Mouse (Mus musculus): ENCODE results near the gene Acot7. TPM values are rescaled to one million over a fixed set of nuclear protein-coding genes. Genes with fewer than 3 reads are reported as not detected.

The Acot7 gene
- polyA plus RNA-seq (2015; fragmentation: Nextera tagmentation; extraction: Ambion mirVana) = 65.5 and 77.0 TPM in 2 replicates

DNA sequence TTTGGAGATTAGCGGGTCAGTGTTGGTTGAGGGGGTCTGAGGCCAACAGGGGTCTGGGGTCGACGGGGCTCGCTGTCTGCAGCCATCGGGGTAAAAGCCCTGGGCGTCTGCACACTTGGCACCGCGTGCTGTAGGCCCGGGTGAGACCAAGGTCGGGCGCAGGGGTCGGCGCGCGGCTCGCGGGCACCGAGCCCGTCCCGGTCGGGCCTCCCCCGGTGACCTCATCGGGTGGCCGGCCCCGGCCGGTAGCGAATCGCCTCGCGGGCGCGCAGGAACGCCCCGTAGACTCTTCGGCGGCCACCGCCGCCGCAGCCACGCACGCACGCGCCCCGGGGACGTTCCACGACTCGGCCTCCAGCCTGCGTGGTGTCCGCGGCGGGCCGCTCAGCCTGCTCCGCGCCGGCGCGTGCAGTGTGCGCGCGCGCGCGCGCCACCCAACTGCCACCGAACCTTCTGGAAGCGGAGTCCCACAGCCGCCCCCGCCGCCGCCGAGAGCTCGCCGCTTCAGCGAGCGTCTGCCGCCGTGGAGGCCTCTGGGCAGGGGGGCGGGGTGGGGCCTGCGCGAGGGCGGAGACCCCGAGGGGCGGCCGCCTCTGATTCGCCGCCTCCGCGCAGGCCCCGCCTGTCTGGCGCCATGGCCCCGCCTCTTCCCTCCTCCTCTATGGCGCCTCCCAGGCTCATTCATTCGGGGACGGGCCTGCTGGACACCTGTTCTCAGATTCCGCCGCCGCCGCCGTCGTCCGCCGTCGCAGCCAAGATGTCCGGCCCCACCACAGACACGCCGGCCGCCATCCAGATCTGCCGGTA, at the start of gene Acot7:
TSS of gene Acot7 (plus strand) at position 598 of the 807 bp plus-strand sequence.
- Histone ChIP-seq H3K4me3 (replicated peaks) (peak within 1 kb of the TSS; percentile 69), H3K9me3 (replicated peaks) (no peaks in the 10 kb centered on the region), H3K27ac (replicated peaks) (peak within 1 kb of the TSS; percentile 82), H3K27me3 (peaks cover 18% of the 10 kb centered on the region), H3K9ac (peak within 1 kb of the TSS; percentile 81), H3K4me2 (replicated peaks) (peak within 1 kb of the TSS; percentile 97), H3K36me3 (no peaks in the 10 kb centered on the region), H3K4me1 (peaks cover 19% of the 10 kb centered on the region)
- ATAC-seq (ENCODE audit: insufficient number of reproducible peaks, low FRiP score, low TSS enrichment, low read depth) = peak; percentile 96
- WGBS = under 1% methylated on average over 102 of the region's 108 CpGs

DNA sequence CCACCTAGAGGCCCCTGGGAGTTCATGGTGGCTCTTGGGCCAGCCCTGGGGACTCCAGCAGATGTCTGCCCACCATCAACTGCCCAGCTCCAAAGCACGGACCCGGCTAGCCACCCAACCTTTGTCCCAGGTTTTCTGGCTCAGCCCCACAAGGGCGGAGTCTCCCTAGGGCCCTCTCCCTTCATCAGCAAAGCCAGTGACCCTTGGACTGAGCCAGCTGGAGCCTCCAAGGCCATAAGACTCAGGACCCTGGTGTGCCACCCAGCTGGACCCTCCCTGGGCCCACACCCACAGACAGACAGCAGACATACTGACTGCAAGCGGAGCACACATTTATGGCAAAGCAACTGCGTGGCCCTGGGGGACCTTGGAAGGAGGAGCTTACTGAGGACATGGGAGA, 49.1 kb upstream of the Acot7 start:
- ATAC-seq (ENCODE audit: insufficient number of reproducible peaks, low FRiP score, low TSS enrichment, low read depth) = no peak
- Histone ChIP-seq H3K27ac (replicated peaks) (no peak overlapping the region), H3K9me3 (replicated peaks) (no peaks in the 10 kb centered on the region), H3K27me3 (peaks cover 98% of the 10 kb centered on the region), H3K4me3 (replicated peaks) (no peak overlapping the region), H3K9ac (no peak overlapping the region), H3K4me2 (replicated peaks) (no peak overlapping the region), H3K36me3 (no peaks in the 10 kb centered on the region), H3K4me1 (peaks cover 44% of the 10 kb centered on the region)
- WGBS = 63% methylated on average over 5 of the region's 5 CpGs

DNA sequence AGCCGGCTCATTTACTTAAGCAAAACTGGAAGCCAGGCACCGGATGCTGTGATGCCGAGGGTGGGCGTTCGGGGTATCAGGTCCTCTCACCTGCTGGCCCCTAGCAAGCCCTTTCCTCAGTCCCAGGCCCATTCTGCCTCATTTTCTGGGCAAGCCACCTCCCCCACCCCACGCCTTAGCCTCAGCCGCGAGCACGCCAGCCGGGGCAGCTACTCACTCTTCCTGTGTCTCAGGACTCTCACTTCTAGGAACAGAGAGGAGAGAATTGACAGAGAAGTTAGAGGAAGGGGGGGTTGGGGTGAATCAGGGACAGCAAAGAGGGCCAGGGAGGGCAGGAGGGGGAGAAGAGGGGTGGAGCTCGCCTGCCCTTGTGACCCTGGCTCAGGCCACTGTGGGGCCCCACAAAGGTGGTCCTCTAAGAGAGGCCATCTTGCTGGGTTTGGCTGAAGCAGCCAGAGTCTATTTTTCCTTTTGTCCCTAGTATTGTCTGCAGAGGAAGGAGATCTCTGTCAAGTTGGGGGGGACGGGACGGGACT, 48.5 kb upstream of the Acot7 start:
- no peak overlapping the region for H3K9ac ChIP-seq
- H3K36me3 ChIP-seq = no peaks in the 10 kb centered on the region
- peaks cover 97% of the 10 kb centered on the region for H3K27me3 ChIP-seq
- H3K9me3 ChIP-seq (replicated peaks) = no peaks in the 10 kb centered on the region
- WGBS = 26% methylated on average over 13 of the region's 13 CpGs
- no peak for ATAC-seq (ENCODE audit: insufficient number of reproducible peaks, low FRiP score, low TSS enrichment, low read depth)
- H3K4me3 ChIP-seq (replicated peaks) = no peak overlapping the region
- H3K4me2 ChIP-seq (replicated peaks) = no peak overlapping the region
- no peak overlapping the region for H3K27ac ChIP-seq (replicated peaks)
- H3K4me1 ChIP-seq = peaks cover 44% of the 10 kb centered on the region

DNA sequence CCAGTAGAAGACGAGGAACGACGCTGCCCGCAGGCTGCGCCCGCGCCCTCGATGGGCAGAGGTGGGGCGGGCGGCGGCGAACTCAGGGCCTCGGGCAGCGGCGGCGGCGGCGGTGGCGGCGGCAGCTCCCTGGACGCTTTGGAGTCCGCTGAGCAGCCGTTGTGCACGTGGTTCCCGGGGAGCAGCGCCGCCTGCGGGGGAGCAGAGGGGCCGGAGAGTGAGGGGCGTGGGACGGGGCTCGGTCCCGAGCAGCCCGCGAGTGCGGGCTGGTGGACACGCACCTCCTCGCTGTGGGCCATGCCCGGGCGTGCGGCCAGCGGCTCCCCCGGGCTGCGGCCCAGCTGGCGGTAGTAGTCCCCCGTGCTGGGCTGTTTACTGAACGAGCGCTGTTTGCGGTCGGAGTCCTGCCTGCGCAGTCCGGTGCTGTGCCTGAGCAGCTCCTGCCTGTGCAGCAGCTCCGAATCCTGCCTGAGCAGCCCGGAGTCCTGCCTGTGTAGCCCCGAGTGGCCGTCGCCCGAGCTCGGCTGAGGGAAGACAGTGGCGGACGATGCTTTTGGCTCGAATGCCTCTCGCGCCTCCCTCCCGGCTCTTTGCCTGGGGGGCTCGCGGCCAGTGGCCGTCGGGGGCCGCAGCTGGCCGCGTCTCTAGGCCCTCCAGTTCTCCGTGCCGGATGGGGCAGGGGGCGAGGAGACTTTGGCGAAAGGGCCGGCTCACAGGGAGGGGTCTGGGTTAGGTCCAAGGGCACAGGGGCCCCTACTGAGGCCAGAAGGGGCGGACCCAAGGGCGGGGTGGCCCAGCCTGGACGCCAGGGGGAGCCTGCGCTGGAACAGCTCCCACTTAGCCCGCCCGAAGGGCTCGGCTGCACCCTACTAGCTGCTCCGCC, 46.9 kb upstream of the Acot7 start:
- WGBS = under 1% methylated on average over 82 of the region's 85 CpGs
- Histone ChIP-seq H3K27me3 (peaks cover 84% of the 10 kb centered on the region), H3K36me3 (no peaks in the 10 kb centered on the region), H3K4me3 (replicated peaks) (peak overlapping the region; percentile 49), H3K9me3 (replicated peaks) (no peaks in the 10 kb centered on the region), H3K27ac (replicated peaks) (peak overlapping the region; percentile 51; the same call in 1 of the 2 replicates), H3K4me1 (peaks cover 33% of the 10 kb centered on the region), H3K4me2 (replicated peaks) (peak overlapping the region; percentile 90), H3K9ac (peak overlapping the region; percentile 4; the same call in 1 of the 2 replicates)
- ATAC-seq (ENCODE audit: insufficient number of reproducible peaks, low FRiP score, low TSS enrichment, low read depth) = peak; percentile 68

DNA sequence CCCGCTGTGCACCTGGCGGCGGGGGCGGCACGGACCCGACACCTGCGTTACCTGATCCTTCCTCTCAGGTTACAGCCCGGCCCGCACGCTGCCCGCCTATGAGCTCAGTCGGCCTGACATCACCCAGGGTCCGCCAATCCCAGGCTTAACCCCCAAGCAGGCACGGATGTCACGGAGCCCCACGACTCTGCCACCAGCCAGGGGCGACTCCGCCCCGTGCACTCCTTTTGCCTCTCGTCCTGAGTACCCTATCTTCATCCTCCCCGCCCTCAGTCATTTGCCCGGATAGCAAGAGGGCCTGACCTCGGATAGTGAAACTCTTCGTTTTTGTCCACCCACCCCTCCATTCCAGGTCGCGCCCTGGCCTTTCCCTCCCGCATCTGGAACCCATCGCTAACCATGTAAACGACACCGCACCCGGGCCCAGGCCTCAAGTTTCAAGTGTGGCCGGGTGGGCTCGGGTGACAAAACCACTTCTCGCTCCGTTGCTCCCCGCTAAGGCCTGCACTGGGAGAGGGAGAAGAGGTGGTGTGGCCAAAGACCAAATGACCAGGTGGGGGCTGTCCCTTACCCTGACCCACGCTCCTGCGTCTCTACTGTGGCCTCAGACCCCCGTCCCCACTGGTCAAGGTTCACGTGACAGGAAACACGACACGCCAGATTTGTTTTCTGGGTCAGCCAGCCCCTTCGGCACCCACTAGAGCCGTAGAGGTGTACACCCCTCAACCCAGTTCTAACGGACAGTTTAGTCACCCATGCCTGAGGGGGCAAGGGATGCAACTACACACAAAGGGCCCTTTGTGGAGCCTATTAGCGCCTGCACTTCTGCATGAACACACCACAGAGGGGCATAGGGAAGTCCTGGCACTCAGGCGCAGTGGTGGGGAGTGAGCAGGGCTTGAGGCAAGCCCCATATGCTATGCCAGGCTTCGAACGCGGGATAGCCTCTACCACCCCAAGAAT, 45.8 kb upstream of the Acot7 start:
- no peaks in the 10 kb centered on the region for H3K9me3 ChIP-seq (replicated peaks)
- H3K27ac ChIP-seq (replicated peaks) = no peak overlapping the region
- peaks cover 74% of the 10 kb centered on the region for H3K27me3 ChIP-seq
- no peaks in the 10 kb centered on the region for H3K36me3 ChIP-seq
- H3K4me2 ChIP-seq (replicated peaks) = peak overlapping the region; percentile 90
- 0 out of 2 replicates have a peak, but pooled peaks have one; percentile 18 for ATAC-seq (ENCODE audit: insufficient number of reproducible peaks, low FRiP score, low TSS enrichment, low read depth)
- 6% methylated on average over 50 of the region's 50 CpGs for WGBS
- peaks cover 26% of the 10 kb centered on the region for H3K4me1 ChIP-seq
- peak overlapping the region; percentile 49 for H3K4me3 ChIP-seq (replicated peaks)
- no peak overlapping the region for H3K9ac ChIP-seq

DNA sequence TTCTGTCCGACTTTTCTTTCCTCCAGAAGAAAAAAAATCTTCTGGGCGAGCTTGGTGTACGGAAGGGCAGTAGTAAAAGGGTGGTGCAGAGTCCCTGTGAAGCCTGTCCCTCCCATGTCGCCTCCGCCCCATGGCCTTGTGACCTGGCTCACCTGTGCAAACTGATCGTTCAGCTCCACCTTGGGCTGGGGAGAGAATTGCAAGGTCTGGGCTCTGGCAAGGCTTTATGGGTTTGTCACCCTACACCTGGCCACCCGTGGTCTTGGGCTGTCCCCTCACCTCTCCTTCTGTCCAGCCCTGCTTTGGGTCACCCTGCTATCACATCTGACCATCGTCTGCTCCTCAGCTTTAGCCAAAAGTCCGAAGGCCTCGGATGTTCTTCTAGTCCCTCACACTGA, 45.2 kb upstream of the Acot7 start:
- H3K4me1 ChIP-seq = peaks cover 26% of the 10 kb centered on the region
- no peak overlapping the region for H3K4me2 ChIP-seq (replicated peaks)
- H3K4me3 ChIP-seq (replicated peaks) = no peak overlapping the region
- no peak overlapping the region for H3K9ac ChIP-seq
- no peaks in the 10 kb centered on the region for H3K9me3 ChIP-seq (replicated peaks)
- H3K27me3 ChIP-seq = peaks cover 67% of the 10 kb centered on the region
- no peak for ATAC-seq (ENCODE audit: insufficient number of reproducible peaks, low FRiP score, low TSS enrichment, low read depth)
- WGBS = 39% methylated on average over 10 of the region's 10 CpGs
- H3K36me3 ChIP-seq = no peaks in the 10 kb centered on the region
- no peak overlapping the region for H3K27ac ChIP-seq (replicated peaks)

DNA sequence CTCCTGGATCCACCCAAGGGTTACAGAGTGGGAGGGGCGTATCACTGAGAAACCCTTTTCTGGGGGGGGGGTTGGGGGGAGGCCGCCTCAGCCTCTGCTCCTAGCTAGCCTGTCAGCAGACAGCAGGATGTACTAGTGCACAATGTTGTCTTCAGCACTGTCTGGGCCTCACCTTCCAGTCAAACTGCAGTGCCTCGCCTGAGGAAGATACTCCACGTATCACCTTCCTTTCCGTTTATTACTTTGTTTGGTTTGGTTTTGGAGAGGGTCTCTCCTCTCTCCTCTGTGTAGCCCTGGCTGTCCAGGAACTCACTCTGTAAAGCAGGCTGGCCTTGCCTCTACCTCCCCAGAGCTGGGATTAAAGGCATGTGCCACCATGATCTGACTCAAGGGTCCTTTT, 44.7 kb upstream of the Acot7 start:
- H3K4me1 ChIP-seq = peaks cover 28% of the 10 kb centered on the region
- H3K4me3 ChIP-seq (replicated peaks) = no peak overlapping the region
- no peak for ATAC-seq (ENCODE audit: insufficient number of reproducible peaks, low FRiP score, low TSS enrichment, low read depth)
- H3K4me2 ChIP-seq (replicated peaks) = no peak overlapping the region
- H3K27ac ChIP-seq (replicated peaks) = no peak overlapping the region
- no peaks in the 10 kb centered on the region for H3K9me3 ChIP-seq (replicated peaks)
- H3K27me3 ChIP-seq = peaks cover 63% of the 10 kb centered on the region
- WGBS = 51% methylated on average over 5 of the region's 5 CpGs
- no peak overlapping the region for H3K9ac ChIP-seq
- no peaks in the 10 kb centered on the region for H3K36me3 ChIP-seq

DNA sequence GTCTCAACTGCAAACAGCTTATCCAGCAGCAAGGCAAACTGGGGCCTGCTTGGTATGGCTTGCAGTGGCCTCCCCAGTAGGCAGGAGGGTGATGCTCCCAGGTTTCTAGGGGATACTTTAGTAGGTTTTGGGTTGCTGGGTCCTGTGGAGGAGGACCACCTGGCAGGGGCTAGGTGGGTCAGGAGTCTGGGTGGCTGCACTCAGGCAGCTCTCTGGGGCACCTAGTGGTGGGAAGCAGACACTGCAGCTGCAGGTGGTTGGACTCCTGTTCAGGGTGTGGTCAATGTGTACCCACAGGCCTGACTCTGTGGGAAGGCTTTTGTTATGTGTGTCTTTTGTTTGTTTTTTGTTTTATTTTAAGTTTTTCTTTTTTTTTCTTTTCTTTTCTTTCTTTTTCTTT, 43.4 kb upstream of the Acot7 start:
- no peak overlapping the region for H3K4me3 ChIP-seq (replicated peaks)
- H3K9ac ChIP-seq = no peak overlapping the region
- no peak for ATAC-seq (ENCODE audit: insufficient number of reproducible peaks, low FRiP score, low TSS enrichment, low read depth)
- peaks cover 50% of the 10 kb centered on the region for H3K27me3 ChIP-seq
- no peaks in the 10 kb centered on the region for H3K9me3 ChIP-seq (replicated peaks)
- no peak overlapping the region for H3K27ac ChIP-seq (replicated peaks)
- no peaks in the 10 kb centered on the region for H3K36me3 ChIP-seq
- H3K4me2 ChIP-seq (replicated peaks) = no peak overlapping the region
- H3K4me1 ChIP-seq = peaks cover 37% of the 10 kb centered on the region

DNA sequence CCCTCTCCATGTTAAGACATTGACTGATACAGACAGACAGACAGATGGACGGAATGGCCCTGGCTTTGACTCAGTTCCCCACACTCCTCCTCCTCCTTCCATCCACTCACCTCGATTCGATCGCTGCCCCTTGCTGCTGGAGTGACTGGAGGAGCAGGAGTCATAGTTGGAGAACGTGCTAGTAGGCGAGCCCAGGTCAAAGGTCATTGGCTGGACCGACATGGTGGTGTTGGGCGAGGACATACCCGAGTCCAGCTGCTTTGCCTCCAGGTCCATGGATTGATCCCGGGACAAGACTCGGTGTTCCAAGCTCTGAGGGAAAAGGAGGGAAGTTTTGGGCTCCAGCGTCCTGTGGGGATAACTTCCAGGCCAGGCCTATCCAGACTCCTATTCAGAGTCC, 42.6 kb upstream of the Acot7 start:
- H3K27me3 ChIP-seq = peaks cover 47% of the 10 kb centered on the region
- WGBS = 75% methylated on average over 12 of the region's 12 CpGs

DNA sequence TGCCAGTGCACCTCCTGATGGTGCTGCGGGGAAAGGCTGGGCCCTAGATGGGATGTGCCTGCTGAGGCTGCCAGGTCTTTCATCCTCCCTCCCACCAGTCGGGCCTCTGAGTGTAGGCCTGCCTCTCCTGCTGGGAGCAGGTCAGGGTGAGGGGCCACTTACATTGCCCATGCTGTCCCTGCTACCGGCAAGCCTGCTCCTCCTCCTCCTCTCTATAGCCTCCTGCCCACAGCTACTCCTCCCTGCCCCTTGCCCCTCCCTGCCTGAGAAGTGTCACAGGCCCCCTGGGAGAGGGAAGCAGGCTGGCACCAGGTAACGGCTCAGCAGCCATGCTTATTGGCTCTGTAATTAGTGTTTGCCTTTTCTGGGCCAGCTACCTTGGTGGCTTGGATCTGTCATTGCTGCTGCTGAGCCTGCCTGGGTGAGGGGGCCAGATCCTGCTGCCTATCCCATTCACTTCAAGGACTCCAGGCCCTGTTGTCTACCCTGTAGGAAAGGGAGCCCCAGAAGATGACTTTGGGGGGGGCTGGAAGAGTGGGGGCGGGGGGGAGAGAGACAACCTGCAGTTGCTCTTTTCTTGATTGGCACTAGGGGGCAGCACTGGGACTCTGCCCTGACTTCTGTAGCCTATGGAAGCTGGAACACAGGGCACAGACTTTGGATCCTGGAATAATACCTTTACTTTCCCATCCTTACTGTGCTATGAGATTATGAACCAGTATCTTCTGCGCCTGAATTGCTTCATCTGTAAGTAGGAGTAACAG, 41.6 kb upstream of the Acot7 start:
- no peak overlapping the region for H3K4me3 ChIP-seq (replicated peaks)
- peaks cover 46% of the 10 kb centered on the region for H3K27me3 ChIP-seq
- peaks cover 25% of the 10 kb centered on the region for H3K4me1 ChIP-seq
- no peak overlapping the region for H3K9ac ChIP-seq
- WGBS = 37% methylated on average over 6 of the region's 6 CpGs
- no peaks in the 10 kb centered on the region for H3K36me3 ChIP-seq
- no peak overlapping the region for H3K4me2 ChIP-seq (replicated peaks)
- no peaks in the 10 kb centered on the region for H3K9me3 ChIP-seq (replicated peaks)
- no peak overlapping the region for H3K27ac ChIP-seq (replicated peaks)
- ATAC-seq (ENCODE audit: insufficient number of reproducible peaks, low FRiP score, low TSS enrichment, low read depth) = no peak

More for the DNA sequence above, 42.6 kb upstream of the Acot7 start:
- no peak for ATAC-seq (ENCODE audit: insufficient number of reproducible peaks, low FRiP score, low TSS enrichment, low read depth)
- peaks cover 35% of the 10 kb centered on the region for H3K4me1 ChIP-seq
- no peaks in the 10 kb centered on the region for H3K36me3 ChIP-seq
- H3K27ac ChIP-seq (replicated peaks) = no peak overlapping the region
- H3K4me3 ChIP-seq (replicated peaks) = no peak overlapping the region
- no peak overlapping the region for H3K9ac ChIP-seq
- no peak overlapping the region for H3K4me2 ChIP-seq (replicated peaks)
- no peaks in the 10 kb centered on the region for H3K9me3 ChIP-seq (replicated peaks)
